Mouse (Mus musculus) natural killer cell, adult 2 months (primary cell): Measurements from ENCODE around the gene Opcml.

ENCODE experiments used
- DNase-seq, 2 experiments: peaks; one replicate each; pipeline ENCODE4 v3.0.0; 2022; ENCODE audit warnings: low spot score in 2 of 2

The Opcml gene

DNA sequence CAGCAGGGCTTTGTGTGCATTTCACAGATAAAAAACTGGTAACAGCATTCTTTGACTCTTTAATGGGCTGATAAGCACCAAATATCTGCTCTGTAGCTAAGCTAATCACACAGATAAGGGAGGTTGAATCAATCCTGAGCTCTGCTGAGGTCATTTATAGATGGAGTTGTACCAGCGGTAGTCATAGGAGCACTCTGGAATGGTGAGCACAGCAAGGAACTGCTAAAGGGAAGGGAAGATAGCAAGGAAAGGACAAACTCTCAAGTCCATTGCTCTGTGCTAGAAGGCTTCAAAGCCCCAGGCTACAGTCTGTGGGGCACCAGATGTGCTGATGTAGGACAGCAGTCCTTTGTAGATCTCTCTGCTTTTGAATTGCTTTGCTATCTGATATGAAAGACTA lies 529.2 kb downstream of the Opcml start:
- DNase-seq = no peak

- DNase-seq = no peak
These were observed 537.4 kb downstream of the Opcml start for GRCm38 (mm10) chr9:28327985-28328384.

DNA sequence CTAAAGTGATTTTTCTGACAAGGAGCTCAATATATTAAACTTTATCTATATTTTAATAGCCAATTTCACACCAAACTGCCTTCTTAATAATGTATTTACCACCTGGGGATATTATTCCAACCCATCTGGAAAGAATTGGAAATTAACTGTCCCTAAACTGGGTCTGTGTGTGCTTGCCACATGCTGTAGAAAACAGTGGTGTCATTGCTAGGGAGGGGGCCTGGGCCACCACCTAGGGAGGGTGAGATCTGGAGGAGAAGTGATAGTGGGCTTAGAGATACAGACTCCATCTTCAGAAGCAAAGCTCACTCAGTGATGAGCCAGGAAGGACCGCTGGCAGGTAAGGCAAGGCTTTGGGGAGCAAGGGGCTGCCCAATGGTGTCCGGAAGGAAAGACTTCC lies 537.9 kb downstream of the Opcml start:
- DNase-seq = no peak

- DNase-seq = no peak
These were observed 538.9 kb downstream of the Opcml start for GRCm38 (mm10) chr9:28329477-28329876.

DNA sequence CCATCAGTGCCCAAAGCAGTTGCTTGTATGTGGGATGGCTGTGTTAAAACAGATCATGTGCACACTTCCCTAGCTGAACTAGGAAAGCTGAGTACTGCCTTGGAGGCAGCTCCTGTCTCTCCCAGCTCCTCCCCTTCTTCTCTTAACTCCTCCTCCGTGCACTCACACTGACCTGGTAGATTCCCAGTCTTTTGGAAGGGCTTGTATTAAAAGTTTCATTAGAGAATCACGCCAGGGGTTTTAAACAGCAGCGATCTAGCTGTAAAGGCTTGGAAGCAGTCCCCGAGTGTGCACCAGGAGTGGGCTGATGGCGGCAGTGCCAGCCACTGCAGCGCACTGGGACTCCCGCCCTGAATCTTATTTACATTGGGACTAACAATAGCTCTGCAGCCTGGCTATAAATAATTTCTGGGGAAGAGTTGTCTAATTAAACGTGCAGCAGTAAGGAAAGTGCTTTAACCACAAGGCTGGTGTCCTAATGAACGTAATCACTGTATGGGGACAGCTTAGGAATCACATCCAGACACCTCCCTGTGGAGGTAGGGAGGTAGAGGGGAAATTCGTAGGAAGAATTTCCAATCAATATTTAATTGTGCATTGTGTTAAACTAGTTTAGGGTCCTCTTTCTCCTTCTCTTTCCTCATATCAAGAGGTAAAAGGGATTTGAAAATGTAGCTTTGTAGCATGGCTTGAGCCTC lies 546.1 kb downstream of the Opcml start:
- no peak for DNase-seq

DNA sequence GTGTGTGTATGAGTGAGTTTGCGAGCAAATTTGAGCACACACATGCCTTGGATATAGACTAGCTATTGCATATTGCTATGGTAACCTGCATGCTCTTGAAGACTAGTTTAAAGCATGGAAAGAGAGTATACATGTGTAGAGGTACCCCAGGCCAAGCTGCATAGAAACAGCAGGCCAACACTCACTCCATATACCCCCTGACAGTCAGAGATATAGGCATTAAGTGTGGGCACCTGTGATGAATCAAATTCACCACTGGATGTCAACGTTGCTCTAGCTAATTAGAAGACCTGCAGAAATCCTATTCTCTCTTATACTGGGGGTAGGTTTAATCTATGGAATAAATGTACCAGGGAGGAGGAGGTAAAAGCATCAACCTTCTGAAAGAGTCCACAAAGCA lies 547.3 kb downstream of the Opcml start:
- no peak for DNase-seq

DNA sequence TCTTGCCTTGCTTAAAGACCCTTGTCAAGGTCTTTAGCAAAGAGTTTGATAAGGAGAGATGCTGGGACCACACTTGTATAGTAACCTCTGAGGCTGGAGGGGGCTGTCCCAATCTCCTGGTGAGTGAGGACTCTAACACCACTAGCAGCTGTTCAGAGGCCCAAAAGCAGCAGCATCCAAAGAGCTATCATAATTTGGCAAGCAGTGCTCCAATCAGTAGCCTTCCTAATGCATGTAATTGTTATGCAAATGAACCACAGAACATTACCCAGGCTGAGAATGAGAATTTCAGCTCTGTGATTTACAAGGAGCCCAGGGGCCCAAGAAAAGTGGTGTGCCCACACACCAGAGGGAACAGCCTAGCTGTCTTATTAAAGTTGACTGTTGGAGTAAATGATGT lies 564.4 kb downstream of the Opcml start:
- DNase-seq = no peak

DNA sequence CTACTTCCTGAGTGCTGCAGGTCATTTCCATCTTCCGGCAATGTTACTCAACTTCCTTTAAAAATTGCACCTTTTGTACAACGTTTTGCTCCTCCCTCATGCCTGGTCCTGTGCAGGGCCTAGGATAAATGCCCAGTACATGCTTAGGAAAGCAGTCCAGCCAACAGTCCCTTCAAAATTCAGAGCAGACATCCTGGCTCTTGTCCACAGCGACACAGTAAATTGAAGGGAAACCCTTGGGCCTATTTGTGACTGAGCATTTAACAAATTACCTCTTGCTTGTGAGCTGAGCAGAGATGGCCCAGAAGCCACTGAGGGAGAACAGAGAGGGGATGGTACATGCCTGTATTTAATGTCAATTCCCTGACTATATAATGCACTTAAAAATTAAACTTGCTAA lies 567.4 kb downstream of the Opcml start:
- no peak for DNase-seq

DNA sequence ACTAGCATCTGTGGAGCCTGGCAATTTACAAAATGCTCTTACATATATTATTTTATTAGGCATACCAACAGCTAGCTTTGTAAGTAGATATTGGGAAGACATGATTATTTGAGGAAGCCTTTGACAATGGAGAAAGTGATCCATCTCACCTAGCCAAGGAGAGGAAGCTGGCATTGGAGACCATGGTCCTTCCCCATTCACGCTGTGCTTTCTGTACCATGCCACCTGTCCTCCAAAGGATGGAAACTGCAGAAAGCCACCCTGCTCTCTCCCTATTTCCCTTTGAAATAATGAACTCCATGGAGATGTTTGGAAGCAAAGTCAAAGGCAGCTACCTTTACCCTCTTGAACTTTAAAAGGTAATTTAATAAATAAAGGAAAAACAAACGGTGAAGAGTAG lies 570.1 kb downstream of the Opcml start:
- no peak for DNase-seq

- DNase-seq = no peak
These were observed 574.0 kb downstream of the Opcml start for GRCm38 (mm10) chr9:28364473-28365159.

GRCm38 (mm10) chr9:28365160-28365473 lies 574.5 kb downstream of the Opcml start:
- DNase-seq = no peak

GRCm38 (mm10) chr9:28386527-28387175 lies 596.1 kb downstream of the Opcml start:
- DNase-seq = no peak

DNA sequence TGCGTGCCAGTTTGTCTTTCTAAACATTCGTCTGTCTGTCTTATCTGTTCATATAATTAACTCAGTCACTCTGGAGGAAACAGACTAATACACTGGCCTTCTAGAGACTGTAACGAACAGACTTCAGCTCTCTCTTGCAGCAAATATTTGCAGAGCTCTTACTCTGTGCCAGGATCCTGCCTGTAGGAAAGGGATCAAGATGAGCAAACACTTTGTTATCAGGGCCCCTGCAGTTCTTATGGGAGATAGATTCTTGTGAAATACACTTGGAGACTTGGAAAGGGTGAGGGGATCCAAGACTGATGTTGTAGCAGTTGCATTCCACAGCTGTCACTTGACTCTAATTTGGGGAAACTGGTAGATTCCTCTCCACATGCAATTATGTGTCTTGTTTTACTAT lies 604.6 kb downstream of the Opcml start:
- no peak for DNase-seq

GRCm38 (mm10) chr9:28395638-28396037 lies 605.1 kb downstream of the Opcml start:
- no peak for DNase-seq

- no peak for DNase-seq
These were observed 612.4 kb downstream of the Opcml start for GRCm38 (mm10) chr9:28402770-28403650.

- no peak for DNase-seq
These were observed 613.4 kb downstream of the Opcml start for GRCm38 (mm10) chr9:28403831-28404562.

- no peak for DNase-seq
These were observed 614.0 kb downstream of the Opcml start for GRCm38 (mm10) chr9:28404616-28405015.

- DNase-seq = no peak
These were observed 615.2 kb downstream of the Opcml start for GRCm38 (mm10) chr9:28405816-28406215.

DNA sequence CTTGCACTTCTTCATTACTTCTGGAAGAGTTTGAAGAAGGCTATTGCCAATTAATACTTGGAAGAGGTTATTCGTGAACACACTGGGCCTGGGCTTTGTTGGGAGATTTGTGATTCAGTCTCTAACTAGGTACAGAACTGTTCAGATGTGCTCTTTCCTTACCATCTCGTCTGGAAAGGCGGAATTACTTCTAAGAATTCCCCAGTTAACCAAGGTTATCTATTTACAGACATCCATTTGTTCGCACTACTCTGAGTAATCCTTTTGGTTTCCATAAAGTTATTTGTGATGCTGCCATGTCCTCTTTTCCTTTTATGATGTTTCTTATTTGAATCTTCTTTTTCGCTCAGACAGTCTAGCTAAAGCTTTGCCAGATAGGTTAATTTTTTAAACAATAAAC lies 630.2 kb downstream of the Opcml start:
- no peak for DNase-seq

DNA sequence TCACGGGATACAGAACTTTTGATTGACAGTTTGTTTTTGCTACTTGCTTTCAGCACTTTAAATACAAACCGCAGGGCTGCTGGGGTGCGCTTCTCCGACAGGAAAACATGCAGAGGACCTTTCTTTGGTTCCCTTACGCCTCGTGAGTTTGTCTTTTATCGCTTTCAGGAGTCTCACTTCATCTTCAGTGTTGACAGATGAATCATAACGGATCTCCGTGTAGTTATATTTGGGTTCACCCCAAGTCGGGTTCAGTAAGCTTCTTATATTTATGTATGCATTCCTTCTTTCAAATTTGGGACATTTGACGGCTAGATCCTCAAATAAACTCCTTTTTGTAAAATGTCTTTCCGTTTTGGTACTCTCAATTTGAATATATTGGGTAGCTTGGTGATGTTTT lies 632.8 kb downstream of the Opcml start:
- no peak for DNase-seq

DNA sequence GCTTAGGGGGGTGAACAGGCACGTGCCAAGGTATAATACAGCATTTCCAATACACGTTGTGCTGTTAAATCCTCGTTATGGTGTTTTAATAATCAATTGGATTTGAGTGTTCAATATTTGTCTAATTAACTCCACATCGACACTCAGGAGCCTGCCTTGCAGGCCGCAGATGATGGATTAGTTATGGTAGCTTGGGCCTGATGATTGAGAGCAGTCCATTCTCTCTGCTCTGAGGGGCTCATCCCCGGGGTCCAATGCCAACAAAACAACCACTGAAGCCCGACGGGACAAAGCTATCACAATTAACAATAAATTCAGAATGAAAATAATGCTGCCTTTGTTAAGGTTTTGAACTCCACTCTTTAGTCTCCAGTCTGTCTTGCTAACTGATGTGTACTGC lies 641.6 kb downstream of the Opcml start:
- no peak for DNase-seq

DNA sequence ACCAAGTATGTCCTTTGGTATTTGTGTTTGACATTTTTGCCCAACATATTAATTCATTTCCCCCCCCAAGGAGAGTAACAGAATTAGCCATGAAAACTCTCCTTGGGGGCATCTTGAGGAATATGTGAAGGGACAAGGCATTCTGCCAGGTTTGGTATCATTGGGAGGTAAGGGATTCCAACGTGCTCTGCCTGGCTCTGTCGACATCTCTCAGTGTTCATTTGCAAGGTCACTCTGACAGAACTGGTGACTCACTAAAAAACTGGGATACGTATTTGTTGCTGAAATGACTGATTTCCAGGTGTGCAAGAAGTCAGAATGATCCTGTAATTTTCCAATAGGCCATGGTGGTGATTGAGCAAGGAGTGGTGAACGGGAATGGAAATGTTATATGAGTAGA lies 648.2 kb downstream of the Opcml start:
- DNase-seq = no peak
